Mouse (Mus musculus) adrenal gland, adult 10 weeks (tissue): ENCODE results near the gene Siglece. TPM values are rescaled to one million over a fixed set of nuclear protein-coding genes. Genes with fewer than 3 reads are reported as not detected.

Experiments used
- polyA plus RNA-seq: library from polyadenylated mRNA; stranded (reverse); fragments of 350-450 nt; fragmentation: Illumina TruSeq; extraction: RNeasy Lipid Tissue Mini Kit (QIAGEN cat#74804); gene quantifications from one replicate; pipeline ENCODE4 v1.2.3, GENCODE M21; 2014; ENCODE audit warnings: low read depth, low replicate concordance

Siglece gene
- polyA plus RNA-seq, result 0.76 TPM

GRCm38 (mm10) chr7:43660002-43660401, at the start of gene Siglece:
TSS of gene Siglece (minus strand) at chr7:43660161.

GRCm38 (mm10) chr7:43690118-43690517, 30.2 kb upstream of the Siglece start, which contains the start of gene Klk14:
TSS of gene Klk14 (plus strand) at chr7:43690418.

GRCm38 (mm10) chr7:43671809-43672580, 12.0 kb upstream of the Siglece start, which contains the start of gene Ctu1:
TSS of gene Ctu1 (plus strand) at chr7:43672016.

GRCm38 (mm10) chr7:43634500-43634899, 25.5 kb downstream of the Siglece start, which contains the start of gene Ceacam18:
TSS of gene Ceacam18 (plus strand) at chr7:43634707.

GRCm38 (mm10) chr7:43606896-43607742, 52.8 kb downstream of the Siglece start, which contains the start of gene Zfp819:
TSS of gene Zfp819 (plus strand) at chr7:43607169.

Other genes starting within 250 kb of the Siglece start
- gene Lim2, start 232.5 kb downstream of the Siglece start, polyA plus RNA-seq, result not detected
- not detected for gene Nkg7, start 223.1 kb downstream of the Siglece start, polyA plus RNA-seq
- not detected for gene Cldnd2, start 219.4 kb downstream of the Siglece start, polyA plus RNA-seq
- gene Etfb, start 216.1 kb downstream of the Siglece start, polyA plus RNA-seq, result 20.5 TPM
- not detected for gene Gm45233, start 216.0 kb downstream of the Siglece start, polyA plus RNA-seq
- gene Vsig10l, start 197.0 kb downstream of the Siglece start, polyA plus RNA-seq, result 0.41 TPM
- not detected for gene Iglon5, start 170.1 kb downstream of the Siglece start, polyA plus RNA-seq
- not detected for gene 4931406B18Rik, start 154.2 kb downstream of the Siglece start, polyA plus RNA-seq
- gene Cd33, start 115.7 kb downstream of the Siglece start, polyA plus RNA-seq, result 7.9 TPM
- gene Zfp658, start 97.9 kb downstream of the Siglece start, polyA plus RNA-seq, result 2.2 TPM
- gene Zfp719, start 80.6 kb downstream of the Siglece start, polyA plus RNA-seq, result 32.9 TPM
- gene Zfp819, start 53.0 kb downstream of the Siglece start, polyA plus RNA-seq, result not detected
- not detected for gene Ceacam18, start 25.5 kb downstream of the Siglece start, polyA plus RNA-seq
- gene Ctu1, start 11.9 kb upstream of the Siglece start, polyA plus RNA-seq, result 2.8 TPM
- not detected for gene Klk14, start 30.3 kb upstream of the Siglece start, polyA plus RNA-seq
- gene Klk13, start 52.4 kb upstream of the Siglece start, polyA plus RNA-seq, result not detected
- not detected for gene Klk12, start 108.7 kb upstream of the Siglece start, polyA plus RNA-seq
- gene Klk11, start 114.4 kb upstream of the Siglece start, polyA plus RNA-seq, result not detected
- 0.58 TPM for gene Klk10, start 120.9 kb upstream of the Siglece start, polyA plus RNA-seq
- gene Klk9, start 131.7 kb upstream of the Siglece start, polyA plus RNA-seq, result not detected
- gene Klk8, start 137.4 kb upstream of the Siglece start, polyA plus RNA-seq, result not detected
- gene Klk7, start 151.1 kb upstream of the Siglece start, polyA plus RNA-seq, result not detected
- not detected for gene Klk6, start 164.3 kb upstream of the Siglece start, polyA plus RNA-seq
- not detected for gene Klk5, start 181.8 kb upstream of the Siglece start, polyA plus RNA-seq
- gene Klk4, start 221.0 kb upstream of the Siglece start, polyA plus RNA-seq, result not detected